Mouse (Mus musculus): ENCODE measurements around the gene Nav2. TPM values are rescaled to one million over a fixed set of nuclear protein-coding genes. Genes with fewer than 3 reads are reported as not detected.

The Nav2 gene
- polyA plus RNA-seq, 1 experiment: 38.5 TPM

DNA sequence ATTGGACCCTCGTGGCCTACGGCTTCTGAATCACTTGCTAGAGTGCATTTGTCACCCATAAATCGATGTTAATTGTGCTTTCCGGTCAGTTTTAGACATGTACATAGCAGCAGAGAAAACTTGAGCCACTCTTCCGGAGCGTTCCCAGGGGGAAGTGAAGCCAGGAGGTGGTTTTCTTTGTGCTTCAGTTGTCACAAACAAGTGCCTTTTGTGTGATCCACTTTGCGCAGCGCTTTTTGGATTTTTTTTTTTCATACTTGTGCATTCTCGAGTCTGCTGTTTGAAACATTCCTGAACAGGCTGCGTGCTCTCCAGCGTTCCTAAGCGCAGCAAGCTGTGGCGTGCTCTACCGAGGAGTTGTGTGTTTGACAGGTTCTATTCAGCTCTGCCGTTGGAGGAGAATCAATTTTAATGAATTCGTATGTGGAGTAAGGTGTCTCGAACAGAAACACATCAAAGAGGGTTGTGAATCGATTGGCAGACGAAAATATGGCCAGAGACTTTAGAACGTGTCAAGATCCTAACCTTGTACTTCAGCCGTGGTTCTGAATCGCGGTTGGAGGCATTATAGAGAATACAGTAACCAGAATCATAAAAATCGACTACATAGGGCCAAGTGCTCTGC, 10.9 kb upstream of the Nav2 start:
- no peak for TF ChIP-seq POLR2A (IDR thresholded peaks at IDR 0.05; ENCODE audit: extremely low read depth, insufficient read depth, low read length)
- no peak for TF ChIP-seq CTCF (IDR thresholded peaks at IDR 0.05; ENCODE audit: extremely low read depth, insufficient read depth, low read length)
- H3K4me1 ChIP-seq (ENCODE audit: control insufficient read depth, insufficient read depth, low read length): peaks cover 5% of the 10 kb centered on the region; the same call in 1 of the 2 replicates

DNA sequence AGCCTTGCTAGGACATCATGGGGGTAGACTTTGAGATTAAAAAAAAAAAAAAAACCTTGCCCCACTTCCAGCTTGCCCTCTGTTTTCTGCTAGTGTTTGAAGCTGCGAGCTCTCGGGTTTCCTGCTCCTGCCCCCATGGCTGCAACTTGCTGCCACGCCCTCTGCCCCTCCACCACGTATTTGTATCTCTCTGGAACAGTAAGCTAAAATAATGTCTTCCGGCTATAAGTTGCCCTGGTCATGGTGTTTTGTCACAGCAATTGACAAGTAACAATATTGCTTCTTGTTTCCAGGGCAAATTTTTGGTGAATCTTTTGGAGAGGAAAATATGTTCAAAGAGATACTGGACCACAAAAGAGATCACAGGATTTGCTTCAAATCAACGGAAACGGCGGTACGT, 10.1 kb upstream of the Nav2 start:
- H3K4me3 ChIP-seq (ENCODE audit: insufficient read depth, low read length): no peak overlapping the region
- peaks cover 5% of the 10 kb centered on the region; the same call in 1 of the 2 replicates for H3K4me1 ChIP-seq (ENCODE audit: control insufficient read depth, insufficient read depth, low read length)
- TF ChIP-seq CTCF (IDR thresholded peaks at IDR 0.05; ENCODE audit: extremely low read depth, insufficient read depth, low read length) (no peak), POLR2A (IDR thresholded peaks at IDR 0.05; ENCODE audit: extremely low read depth, insufficient read depth, low read length) (no peak)
- H3K27ac ChIP-seq (ENCODE audit: insufficient read depth, low read length): no peak overlapping the region

More for the DNA sequence above, 10.9 kb upstream of the Nav2 start:
- no peak overlapping the region for H3K4me3 ChIP-seq (ENCODE audit: insufficient read depth, low read length)
- H3K27ac ChIP-seq (ENCODE audit: insufficient read depth, low read length): no peak overlapping the region

DNA sequence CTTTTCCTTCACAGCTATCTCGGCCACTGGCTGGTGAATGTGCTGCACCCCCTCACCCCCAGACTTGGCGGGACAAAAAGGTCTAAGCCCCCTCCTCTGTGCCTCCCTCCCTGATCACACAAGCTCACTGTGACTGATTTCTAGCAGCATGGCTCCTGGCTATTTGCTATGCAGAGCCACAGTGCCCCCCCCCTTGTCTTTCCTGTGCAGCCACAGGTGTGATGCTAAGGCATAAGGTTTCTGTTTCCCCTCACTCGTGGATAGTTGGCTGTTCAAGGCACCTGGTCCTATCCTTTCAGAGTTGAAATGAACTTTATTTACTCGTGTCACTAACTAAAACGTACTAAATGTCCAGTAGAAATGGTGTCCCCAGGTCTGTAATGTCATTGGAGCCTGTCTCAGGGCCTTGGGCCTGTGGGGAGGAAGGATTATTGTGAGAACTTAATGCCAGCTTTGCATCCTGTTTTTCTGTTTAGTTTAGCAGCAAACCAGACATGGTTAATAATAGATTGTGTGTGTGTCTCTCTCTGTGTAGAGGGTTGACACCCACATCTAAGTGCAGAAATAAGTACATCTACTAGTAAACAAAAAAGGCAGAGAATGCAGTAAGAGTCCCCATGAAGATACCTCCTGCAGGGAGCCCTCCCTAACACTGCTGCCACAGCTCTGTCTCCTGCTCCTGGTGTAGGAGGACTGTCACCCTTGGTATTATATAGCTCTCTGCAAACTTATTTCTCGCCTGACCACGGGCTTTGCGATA, 7.9 kb upstream of the Nav2 start:
- no peak for TF ChIP-seq POLR2A (IDR thresholded peaks at IDR 0.05; ENCODE audit: extremely low read depth, insufficient read depth, low read length)
- no peak for TF ChIP-seq CTCF (IDR thresholded peaks at IDR 0.05; ENCODE audit: extremely low read depth, insufficient read depth, low read length)
- Histone ChIP-seq H3K4me3 (ENCODE audit: insufficient read depth, low read length) (no peak overlapping the region), H3K27ac (ENCODE audit: insufficient read depth, low read length) (no peak overlapping the region)

DNA sequence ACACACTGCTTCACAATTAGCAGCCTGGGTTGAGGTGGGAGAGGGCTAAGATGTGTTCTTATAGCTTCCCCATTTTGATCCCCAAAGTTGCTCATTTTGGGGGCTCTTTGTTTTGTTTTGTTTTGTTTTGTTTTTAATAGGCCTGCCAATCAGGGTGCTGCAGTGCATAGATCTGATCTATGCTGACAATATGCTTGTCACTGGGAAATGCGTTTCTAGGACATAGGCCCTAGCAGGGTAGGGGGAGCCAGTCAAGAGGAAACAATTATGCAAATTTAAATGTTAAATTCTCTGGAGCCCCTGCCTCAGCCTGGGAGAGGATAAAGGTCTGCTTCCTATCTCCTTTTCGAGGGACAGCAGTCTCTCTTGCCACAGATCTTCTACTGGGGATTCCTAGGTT, 6.1 kb upstream of the Nav2 start:
- no peaks in the 10 kb centered on the region for H3K4me1 ChIP-seq (ENCODE audit: control insufficient read depth, insufficient read depth, low read length)
- no peak overlapping the region for H3K27ac ChIP-seq (ENCODE audit: insufficient read depth, low read length)
- TF ChIP-seq CTCF (IDR thresholded peaks at IDR 0.05; ENCODE audit: extremely low read depth, insufficient read depth, low read length) (no peak), POLR2A (IDR thresholded peaks at IDR 0.05; ENCODE audit: extremely low read depth, insufficient read depth, low read length) (no peak)
- H3K4me3 ChIP-seq (ENCODE audit: insufficient read depth, low read length): no peak overlapping the region

More for the DNA sequence above, 7.9 kb upstream of the Nav2 start:
- peaks cover 3% of the 10 kb centered on the region; the same call in 1 of the 2 replicates for H3K4me1 ChIP-seq (ENCODE audit: control insufficient read depth, insufficient read depth, low read length)

DNA sequence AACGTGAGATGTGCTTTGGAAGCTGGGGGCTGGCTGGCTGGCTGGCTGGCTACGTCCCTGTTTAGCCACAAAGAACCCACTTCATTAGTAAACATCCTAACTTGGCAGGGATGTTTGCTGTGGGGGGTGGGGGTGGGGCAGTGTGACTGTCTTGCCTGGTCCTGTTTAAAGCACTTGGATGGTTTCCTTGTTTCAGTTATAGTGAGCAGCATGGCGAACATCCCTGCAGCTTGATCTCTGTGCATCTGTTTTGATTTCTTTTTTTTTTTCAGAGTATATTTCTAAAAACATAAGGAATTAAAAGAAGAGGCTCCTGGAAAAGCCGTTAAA, 791 bp downstream of the Nav2 start:
- H3K4me3 ChIP-seq (ENCODE audit: insufficient read depth, low read length): no peak overlapping the region
- TF ChIP-seq POLR2A (IDR thresholded peaks at IDR 0.05; ENCODE audit: extremely low read depth, insufficient read depth, low read length): no peak
- TF ChIP-seq CTCF (IDR thresholded peaks at IDR 0.05; ENCODE audit: extremely low read depth, insufficient read depth, low read length): no peak
- H3K4me1 ChIP-seq (ENCODE audit: control insufficient read depth, insufficient read depth, low read length): peaks cover 4% of the 10 kb centered on the region; the same call in 1 of the 2 replicates
- no peak overlapping the region for H3K27ac ChIP-seq (ENCODE audit: insufficient read depth, low read length)

DNA sequence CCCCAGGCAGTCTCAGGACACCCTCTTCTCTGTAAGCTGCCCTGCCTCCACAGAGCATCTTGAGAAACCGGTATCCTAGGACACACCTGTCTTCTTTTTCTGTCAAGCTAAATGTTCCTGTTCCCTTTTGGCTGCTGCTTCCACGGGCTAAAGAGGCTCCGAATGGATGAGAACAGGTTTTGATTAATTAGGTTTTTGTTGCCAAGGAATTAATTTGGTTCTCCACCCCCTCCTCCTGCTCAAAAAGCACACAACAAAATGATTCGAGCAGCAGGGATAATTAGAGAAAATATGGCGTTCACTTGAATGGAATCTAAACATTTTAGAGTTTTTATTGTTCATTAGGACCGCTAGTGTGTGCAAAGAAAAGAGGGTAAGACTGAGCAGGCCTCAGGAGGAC, 1.8 kb downstream of the Nav2 start:
- no peak for TF ChIP-seq POLR2A (IDR thresholded peaks at IDR 0.05; ENCODE audit: extremely low read depth, insufficient read depth, low read length)
- no peak for TF ChIP-seq CTCF (IDR thresholded peaks at IDR 0.05; ENCODE audit: extremely low read depth, insufficient read depth, low read length)
- Histone ChIP-seq H3K27ac (ENCODE audit: insufficient read depth, low read length) (0 out of 2 replicates have a peak overlapping the region, but pooled peaks have one; percentile 58), H3K4me3 (ENCODE audit: insufficient read depth, low read length) (no peak overlapping the region), H3K4me1 (ENCODE audit: control insufficient read depth, insufficient read depth, low read length) (peaks cover 4% of the 10 kb centered on the region; the same call in 1 of the 2 replicates)

DNA sequence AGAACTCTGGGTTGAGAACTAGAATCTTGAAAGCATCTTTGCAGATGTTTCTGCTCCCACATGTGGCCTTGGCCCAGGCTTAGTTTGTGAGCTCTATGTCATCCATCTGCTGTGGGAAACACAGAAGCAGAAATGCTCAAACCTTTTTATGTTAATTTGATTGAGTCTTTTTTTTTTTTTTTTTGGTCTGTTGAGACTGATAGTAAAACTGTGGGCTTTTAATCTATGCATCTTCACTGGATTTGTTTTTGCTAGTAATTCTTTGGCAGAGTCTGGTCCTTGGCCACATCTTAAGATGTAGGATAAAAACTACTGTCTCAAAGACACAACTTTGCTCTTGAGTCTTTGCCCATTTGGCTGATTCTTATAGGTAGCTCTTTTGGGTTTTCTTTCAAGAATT, 2.6 kb downstream of the Nav2 start:
- no peak overlapping the region for H3K27ac ChIP-seq (ENCODE audit: insufficient read depth, low read length)
- peaks cover 4% of the 10 kb centered on the region; the same call in 1 of the 2 replicates for H3K4me1 ChIP-seq (ENCODE audit: control insufficient read depth, insufficient read depth, low read length)
- no peak overlapping the region for H3K4me3 ChIP-seq (ENCODE audit: insufficient read depth, low read length)
- TF ChIP-seq POLR2A (IDR thresholded peaks at IDR 0.05; ENCODE audit: extremely low read depth, insufficient read depth, low read length) (no peak), CTCF (IDR thresholded peaks at IDR 0.05; ENCODE audit: extremely low read depth, insufficient read depth, low read length) (no peak)

DNA sequence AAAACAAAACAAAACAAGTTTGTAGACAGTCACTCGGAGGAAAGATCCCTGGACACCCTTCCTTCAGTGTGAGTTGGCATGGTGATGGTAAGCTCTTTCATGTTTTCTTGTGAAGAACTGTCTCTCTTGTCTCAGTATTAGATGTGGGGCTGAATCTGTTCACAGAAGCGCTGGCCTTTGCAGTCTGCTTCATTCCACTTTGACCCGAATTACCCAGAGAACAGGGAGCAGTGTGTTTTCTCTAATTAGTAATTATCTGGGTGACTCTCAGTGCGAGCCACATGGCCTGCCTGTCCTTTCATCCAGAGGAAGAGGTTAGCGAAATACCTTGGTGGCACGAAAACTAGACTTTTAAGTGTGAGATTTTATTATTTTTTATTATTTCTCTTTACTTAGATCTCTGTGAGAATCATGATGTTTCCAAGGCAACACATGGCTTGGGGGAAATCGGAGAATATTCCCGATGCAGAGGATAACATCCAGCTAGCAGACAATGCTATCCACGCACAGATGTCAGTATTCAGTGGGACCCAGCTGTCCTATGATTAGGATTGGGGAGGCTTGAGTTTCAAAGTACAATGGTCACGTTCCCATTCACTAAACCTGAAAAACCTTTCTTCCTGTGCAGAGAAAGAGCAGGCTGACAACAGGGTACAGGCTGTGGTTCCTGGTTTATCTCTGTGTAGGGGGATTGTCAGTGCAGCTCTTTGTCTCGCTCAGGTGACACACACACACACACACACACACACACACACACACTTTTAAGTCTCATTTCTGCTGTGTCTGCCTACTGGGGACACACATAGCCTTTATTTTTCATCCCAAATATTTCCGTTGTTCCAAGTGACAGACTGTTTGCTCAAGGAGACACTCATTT, 6.4 kb downstream of the Nav2 start:
- 0 out of 2 replicates have a peak, but pooled peaks cover under 1% of the 10 kb centered on the region for H3K4me1 ChIP-seq (ENCODE audit: control insufficient read depth, insufficient read depth, low read length)

DNA sequence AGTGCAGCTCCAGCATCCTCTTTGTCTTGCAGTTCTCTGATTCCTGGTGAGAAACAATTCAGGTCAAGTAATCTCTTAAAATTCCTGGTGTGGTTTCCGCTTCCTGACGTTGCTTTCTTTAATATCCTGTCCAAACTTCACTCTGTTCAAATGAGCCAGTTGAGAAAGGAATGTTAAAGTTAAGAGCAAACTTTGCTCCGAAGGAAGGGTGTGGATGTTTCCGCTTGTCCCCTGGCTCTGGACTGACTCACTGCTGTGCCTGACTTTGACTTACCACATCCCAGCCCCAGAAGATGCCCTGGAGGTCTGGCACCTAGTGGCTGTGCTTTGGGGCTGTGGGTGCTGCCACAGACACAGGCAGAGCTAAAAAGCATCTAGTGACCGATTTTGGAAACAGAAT, 8.9 kb downstream of the Nav2 start:
- no peak for TF ChIP-seq POLR2A (IDR thresholded peaks at IDR 0.05; ENCODE audit: extremely low read depth, insufficient read depth, low read length)
- no peak for TF ChIP-seq CTCF (IDR thresholded peaks at IDR 0.05; ENCODE audit: extremely low read depth, insufficient read depth, low read length)
- H3K4me3 ChIP-seq (ENCODE audit: insufficient read depth, low read length): no peak overlapping the region

More for the DNA sequence above, 6.4 kb downstream of the Nav2 start:
- Histone ChIP-seq H3K4me3 (ENCODE audit: insufficient read depth, low read length) (no peak overlapping the region), H3K27ac (ENCODE audit: insufficient read depth, low read length) (no peak overlapping the region)
- no peak for TF ChIP-seq CTCF (IDR thresholded peaks at IDR 0.05; ENCODE audit: extremely low read depth, insufficient read depth, low read length)
- TF ChIP-seq POLR2A (IDR thresholded peaks at IDR 0.05; ENCODE audit: extremely low read depth, insufficient read depth, low read length): no peak

More for the DNA sequence above, 8.9 kb downstream of the Nav2 start:
- H3K4me1 ChIP-seq (ENCODE audit: control insufficient read depth, insufficient read depth, low read length): no peaks in the 10 kb centered on the region
- H3K27ac ChIP-seq (ENCODE audit: insufficient read depth, low read length): no peak overlapping the region

All from cortical plate, adult 2 months (tissue).